Mouse (Mus musculus) heart, postnatal 36 days (tissue): Measurements from ENCODE around the gene Zfp523. TPM values are rescaled to one million over a fixed set of nuclear protein-coding genes. Genes with fewer than 3 reads are reported as not detected.
"Not testable (repeated sequence)": the region's sequence is repeated elsewhere in the genome, so short reads cannot be mapped to it uniquely, and the experiment has no call there.

ENCODE experiments used
- DNase-seq, 2 experiments: peaks; one replicate each; pipeline ENCODE4 v3.0.0; 2021 to 2022
- intact Hi-C: fragments of 180-260 bp; cut with DNase I; formaldehyde crosslinking; loops from one replicate; pipeline ENCODE4 v1.15.1; 2025
- total RNA-seq, 2 experiments: library from RNA; stranded (reverse); gene quantifications; 2 replicates each; pipeline ENCODE4 v1.2.3; 2021

Zfp523 gene
- total RNA-seq, 2 experiments from 2014 or later = 14.3 to 16.0 TPM

DNA sequence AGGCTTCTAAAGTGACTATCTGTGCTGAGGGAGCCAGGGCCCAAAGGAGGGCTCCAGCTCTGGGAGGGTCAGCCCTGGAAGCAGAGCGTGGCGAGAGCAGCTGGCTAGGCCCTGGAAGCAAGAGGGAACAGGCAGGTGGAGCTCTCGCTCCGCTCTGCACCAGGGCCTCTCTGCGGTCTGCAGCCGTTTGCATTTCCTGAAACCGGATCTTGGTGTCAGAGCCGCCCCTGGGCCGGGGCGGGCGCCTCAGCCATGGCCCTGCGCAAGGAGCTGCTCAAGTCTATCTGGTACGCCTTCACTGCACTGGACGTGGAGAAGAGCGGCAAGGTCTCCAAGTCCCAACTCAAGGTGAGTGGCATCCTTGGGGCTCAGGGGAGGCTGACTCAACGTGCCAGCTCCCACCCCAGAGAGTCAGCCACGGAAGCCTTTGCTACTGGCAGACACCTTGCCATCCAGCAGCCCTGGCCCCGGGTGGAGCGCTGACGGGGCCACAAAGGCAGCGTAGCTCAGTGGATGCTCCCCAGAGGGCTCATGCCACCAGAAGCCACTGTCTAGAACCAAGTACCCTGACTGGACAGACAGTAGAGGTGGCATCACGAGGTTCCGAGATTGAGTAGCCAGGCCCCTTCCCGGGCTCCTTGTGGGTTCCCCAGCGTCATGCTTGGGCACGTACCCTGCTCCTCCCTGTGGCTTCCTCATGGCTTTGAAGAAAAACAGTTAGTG, 30.8 kb downstream of the Zfp523 start, which contains the start of gene Def6:
Def6 (plus strand) TSS at position 188 of the 723 bp plus-strand sequence.
- intact Hi-C loops = loop anchor here (2.0 kb wide), 1 partner anchor 17 kb away; no protein-coding TSS in a partner anchor
- DNase-seq = peak; percentile 76 to 83

DNA sequence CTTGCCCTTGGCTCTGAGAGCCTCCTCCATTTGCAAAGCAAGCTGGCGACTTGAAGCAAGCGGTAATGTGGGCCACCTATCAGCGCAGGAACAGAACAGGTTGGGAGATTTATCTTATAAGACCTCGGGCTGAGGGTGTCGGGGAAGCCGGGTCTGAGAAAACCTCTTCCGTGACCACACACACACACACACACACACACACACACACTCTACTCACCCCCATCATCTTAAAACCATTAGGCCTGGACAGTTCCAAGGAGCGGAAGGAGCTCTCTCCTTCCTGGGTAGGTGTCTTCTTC, 31.3 kb downstream of the Zfp523 start:
- intact Hi-C loops = no loop called here
- no peak for DNase-seq

DNA sequence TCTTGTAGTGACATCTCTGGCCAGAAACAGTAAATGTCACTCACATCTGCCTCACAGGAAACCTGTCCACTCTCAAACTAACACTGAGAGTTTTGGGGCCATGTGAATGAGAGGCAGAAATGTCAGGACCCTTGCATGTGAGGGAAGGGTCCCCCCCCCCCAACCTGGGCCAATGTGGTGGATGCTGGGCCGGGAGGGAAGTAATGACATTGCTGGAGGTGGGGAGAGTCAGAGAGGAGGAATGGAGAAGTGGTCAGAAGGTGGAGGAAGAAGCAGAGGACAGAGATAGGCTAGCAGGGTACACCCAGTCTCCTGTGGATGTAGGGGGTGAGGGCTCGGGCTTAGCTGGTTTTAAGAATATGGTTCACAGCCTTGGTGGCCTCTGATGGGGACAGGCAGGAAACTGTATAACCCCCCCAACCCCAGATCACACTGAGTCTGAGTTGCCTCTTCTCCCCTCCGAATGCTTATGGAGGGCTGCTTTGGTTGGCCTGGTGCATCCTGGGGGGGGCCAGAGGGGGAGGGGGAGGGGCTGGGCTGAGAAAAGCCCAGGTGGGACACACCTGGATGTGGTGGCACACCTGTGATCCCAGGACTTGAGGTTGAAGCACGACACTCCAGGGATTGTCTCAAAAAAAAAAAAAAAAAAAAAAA, 32.7 kb downstream of the Zfp523 start:
- DNase-seq = no peak
- intact Hi-C loops = no loop called here

DNA sequence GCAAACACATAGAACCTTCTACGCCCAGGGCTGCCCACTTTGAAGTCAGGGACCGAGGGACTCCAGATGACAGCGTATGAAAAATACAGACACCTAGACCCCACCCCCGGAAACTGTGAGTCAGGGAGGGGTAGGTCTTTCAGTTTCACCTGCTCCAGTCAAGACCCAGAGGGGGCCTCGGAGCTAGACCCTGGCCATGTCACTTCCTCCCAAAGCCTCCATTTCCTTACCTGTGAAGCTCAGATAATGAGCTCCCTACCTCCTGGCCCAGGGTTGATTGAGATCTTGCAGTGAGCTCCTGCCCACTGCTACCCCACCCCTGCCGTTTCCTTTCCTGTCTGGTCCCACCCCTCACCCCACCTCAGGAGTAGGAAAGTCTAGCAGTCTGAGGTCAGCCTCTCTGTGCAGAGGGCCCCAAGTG, 35.0 kb downstream of the Zfp523 start:
- no peak for DNase-seq
- intact Hi-C loops = no loop called here

DNA sequence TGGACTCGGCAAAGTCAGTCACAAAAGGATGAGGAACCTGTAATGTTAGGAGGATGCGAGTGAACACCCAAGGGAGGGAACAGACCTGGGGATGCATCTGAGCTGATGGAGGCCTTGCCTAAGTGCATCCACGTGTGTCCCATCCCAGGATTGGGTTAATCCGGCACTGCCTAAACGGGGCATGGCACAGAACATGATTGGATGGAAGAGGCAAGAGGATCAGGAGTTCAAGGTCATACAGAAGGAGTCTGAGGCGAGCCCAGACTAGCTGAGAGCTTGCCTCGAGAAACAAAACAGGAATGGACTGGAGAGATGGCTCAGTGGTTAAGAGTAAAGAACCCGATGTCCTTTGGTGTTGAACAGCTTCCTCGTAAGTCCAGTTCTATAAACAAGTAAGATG, 35.5 kb downstream of the Zfp523 start:
- intact Hi-C loops = no loop called here
- no peak for DNase-seq

DNA sequence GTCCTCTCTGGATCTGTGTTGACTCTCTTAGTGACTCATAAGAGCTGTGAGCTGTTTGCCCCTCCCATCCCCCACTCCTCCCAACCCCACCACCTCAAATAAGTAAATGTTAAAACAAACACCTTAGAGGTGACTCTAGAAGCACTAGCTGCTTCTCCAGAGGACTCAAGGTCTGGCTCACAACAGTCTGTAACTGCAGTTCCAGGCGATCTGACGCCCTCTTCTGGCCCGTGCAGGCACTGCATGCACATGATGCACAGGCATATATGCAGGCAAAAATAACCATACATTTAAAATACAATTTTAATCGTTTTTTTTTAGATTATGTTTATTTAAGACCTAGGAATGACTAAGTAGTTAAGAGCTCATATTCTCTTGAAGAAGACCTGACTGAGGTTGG, 36.3 kb downstream of the Zfp523 start:
- intact Hi-C loops = no loop called here
- DNase-seq = no peak

DNA sequence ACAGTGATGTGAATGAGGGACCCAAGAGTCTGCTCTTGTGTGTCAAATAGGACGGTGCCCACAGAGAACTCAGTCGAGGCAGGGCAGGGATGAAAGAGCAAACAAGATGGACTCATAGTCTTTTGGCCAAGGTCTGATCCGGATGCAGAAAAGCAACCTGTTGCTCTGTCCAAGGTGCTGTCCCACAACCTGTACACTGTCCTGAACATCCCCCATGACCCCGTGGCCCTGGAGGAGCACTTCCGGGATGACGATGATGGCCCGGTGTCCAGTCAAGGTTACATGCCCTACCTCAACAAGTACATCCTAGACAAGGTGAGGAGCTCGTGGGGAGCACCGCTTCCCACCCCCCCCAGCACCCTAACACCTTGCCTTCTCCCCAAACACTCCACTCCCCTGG, 39.9 kb downstream of the Zfp523 start:
- intact Hi-C loops = no loop called here
- no peak for DNase-seq

DNA sequence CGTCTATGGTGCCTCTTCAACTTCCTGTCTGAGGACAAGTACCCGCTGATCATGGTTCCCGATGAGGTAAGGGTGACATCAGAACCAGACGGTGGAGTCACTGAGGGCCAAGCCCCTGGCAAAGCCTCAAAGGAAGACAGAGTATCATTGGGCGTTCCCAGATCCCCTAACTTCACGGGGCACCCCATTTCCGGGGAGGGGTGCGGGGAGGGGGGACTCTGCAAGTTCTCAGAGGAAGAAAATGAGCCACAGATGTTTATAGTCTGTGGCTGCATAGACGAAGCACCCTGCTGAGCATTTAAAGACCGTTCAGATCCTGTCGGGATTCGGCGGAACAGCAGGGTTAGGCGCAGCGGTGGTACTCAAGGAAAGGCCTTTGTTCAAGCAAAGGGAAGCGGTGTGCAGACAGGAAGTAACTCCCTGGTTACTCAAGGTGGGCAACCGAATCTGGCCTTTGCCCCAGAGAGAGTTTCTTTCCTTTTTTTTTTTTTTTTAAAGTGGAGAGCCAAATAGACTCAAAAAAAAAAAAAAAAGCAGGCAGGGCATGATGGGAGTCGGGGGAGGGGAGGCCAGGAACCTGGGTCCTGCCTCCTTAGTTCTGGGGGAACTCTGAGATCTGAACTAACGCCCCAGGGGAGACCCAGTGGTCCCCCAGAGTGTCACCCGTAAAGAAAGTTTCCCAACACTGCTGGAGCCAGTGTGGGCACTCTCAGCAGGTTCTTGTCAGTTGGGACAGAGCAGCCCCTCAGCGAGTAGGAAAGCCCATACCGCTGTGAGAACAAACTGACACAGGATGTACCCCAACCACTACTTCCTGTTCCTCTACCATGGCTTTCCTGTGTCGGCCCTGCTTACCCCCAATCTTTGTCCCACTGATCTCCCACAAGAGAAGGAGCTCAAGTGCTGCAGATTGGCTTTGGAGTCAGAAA, 41.1 kb downstream of the Zfp523 start:
- DNase-seq = no peak
- intact Hi-C loops = no loop called here

DNA sequence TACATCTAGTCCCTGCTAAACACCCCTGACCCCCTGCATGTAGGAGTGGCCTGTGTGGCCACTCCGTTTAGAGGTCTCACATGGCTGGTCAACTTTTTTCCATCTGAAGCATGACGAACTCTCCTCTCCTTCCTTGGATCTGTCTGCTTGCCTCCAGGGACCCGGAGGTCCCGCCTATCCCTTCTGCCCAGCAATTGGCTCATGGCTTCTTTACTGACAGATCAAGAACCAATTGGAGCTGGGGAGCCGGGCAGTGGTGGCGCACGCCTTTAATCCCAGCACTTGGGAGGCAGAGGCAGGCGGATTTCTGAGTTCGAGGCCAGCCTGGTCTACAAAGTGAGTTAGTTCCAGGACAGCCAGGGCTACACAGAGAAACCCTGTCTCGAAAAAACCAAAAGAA, 45.5 kb downstream of the Zfp523 start:
- intact Hi-C loops = loop anchor here (10.0 kb wide), 1 partner anchor 302 kb away; no protein-coding TSS in a partner anchor

DNA sequence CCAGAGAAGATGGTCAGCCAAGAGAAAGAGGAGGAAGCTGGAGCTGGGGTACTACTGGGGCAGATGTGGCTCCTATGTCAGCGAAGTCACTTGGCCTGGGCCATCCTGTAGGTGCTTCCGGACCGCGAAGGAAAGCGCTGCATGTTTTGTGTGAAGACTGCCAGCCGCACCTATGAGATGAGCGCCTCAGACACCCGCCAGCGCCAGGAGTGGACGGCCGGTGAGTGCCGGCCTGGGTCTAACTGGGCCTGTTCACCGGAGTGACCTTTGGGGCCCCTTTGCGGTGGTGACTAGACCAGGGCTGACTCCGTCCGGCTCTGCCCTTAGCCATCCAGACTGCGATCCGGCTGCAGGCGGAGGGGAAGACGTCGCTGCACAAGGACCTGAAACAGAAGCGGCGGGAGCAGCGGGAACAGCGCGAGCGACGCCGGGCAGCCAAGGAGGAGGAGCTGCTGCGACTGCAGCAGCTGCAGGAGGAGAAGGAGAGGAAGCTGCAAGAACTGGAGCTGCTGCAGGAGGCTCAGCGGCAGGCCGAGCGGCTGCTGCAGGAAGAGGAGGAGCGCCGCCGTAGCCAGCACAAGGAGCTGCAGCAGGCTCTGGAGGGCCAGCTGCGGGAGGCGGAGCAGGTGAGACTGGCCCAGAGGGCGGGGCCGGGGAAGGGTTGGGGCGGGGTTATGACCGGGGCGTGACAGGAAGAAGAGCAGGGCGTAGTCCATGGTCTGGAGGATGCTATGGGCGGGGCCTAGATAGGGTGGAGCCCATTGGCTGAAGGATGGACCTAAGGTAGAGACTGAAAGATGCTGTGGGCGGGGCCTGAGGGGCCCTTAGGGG, 46.8 kb downstream of the Zfp523 start:
- peak; percentile 86 to 87 for DNase-seq
- intact Hi-C loops = loop anchor here (2.0 to 10.0 kb wide), 2 partner anchors 17 to 301 kb away; partner anchors contain the start of gene Def6

More for the DNA sequence above, 45.5 kb downstream of the Zfp523 start:
- DNase-seq = not testable (repeated sequence)

DNA sequence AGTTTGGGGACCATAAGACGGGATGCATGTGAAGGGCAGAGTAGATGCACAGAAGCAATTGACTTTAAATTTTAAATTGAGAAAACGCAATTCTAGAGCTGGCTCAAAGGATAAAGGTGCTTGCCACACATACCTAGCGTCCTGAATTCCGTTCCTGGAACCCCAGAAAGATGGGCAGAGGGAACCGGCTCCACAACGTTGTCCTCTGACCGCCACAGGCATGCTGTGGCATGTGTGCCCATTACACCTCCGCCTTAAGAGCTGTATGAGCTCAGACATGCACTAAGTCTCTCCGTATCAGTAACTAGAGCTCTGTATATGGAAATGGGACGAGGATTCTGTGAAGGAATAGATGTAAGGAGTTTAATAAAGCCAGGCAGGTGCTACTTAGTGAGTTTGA, 47.7 kb downstream of the Zfp523 start:
- intact Hi-C loops = loop anchor here (2.0 to 10.0 kb wide), 3 partner anchors 18 to 300 kb away; partner anchors contain the start of genes Def6 and Tulp1

DNA sequence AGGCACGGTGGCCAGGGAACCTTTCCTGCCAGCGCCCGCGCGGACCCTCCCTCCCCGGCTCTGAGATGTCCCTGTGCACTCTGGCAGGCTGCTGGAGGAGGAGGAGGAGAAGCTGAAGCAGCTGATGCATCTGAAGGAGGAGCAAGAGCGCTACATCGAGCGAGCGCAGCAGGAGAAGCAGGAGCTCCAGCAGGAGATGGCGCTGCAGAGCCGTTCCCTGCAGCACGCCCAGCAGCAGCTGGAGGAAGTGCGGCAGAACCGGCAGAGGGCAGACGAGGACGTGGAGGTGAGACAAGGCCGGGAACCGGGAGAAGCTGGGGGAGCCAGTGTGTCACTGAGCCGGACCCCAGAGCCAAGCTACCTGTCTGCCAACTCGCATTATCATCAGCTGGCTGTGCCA, 49.1 kb downstream of the Zfp523 start:
- intact Hi-C loops = loop anchor here (1.0 to 10.0 kb wide), 3 partner anchors 82 to 299 kb away; partner anchors contain the start of gene Tulp1
- peak; percentile 91 to 93 for DNase-seq

More for the DNA sequence above, 47.7 kb downstream of the Zfp523 start:
- no peak for DNase-seq

DNA sequence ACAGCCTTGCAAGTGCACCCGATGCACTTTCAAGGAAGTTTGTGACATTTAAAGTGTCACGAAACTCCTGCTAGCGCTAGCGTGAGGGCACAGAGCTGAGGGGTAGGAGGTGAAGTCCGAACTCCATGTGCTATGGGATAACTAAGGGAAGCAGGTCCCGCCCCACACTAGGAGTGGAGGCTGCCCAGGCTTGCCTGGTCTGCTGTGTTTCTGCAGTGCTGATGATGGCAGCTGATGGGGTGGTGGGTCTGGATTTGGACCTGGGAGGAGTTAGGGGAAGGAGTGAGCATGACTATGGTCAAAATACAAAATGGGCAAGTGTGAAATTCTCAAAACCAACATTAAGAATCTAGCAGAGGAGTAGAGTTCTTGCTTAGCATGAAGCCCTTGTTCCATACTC, 53.6 kb downstream of the Zfp523 start:
- no peak for DNase-seq
- intact Hi-C loops = no loop called here

DNA sequence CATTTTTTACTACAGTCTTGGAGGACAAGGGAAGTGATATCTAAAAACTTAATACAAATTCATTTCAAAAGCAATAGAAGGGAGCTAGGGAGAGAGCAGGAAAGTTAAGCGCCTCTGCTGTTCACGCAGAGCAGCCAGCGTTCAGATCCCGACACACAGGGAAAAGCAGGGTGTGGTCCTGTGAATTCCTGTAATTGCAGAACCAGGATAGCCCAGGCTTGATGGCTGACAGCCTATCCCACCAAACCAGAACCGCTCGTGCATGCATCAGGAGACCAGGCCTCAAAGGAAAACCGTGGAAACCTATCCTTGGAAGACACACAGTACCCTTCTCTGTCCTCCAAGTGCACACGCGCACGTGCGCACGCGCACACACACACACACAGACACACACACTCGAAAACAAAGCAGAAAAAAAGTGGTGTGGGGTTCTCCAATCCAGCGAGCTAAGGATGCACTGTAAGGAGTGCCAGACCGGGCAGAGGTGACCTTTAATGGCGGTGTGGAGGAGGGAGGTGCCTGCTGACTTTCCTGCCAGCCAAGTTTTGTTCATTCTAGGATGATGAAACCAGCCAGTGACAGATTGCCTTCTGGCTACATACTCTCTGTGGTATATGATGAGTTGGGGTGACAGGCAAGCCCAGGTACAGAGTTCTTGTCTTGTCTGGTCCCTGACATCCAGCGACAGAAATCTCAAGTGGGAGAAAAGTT, 54.3 kb downstream of the Zfp523 start:
- DNase-seq = no peak
- intact Hi-C loops = no loop called here

DNA sequence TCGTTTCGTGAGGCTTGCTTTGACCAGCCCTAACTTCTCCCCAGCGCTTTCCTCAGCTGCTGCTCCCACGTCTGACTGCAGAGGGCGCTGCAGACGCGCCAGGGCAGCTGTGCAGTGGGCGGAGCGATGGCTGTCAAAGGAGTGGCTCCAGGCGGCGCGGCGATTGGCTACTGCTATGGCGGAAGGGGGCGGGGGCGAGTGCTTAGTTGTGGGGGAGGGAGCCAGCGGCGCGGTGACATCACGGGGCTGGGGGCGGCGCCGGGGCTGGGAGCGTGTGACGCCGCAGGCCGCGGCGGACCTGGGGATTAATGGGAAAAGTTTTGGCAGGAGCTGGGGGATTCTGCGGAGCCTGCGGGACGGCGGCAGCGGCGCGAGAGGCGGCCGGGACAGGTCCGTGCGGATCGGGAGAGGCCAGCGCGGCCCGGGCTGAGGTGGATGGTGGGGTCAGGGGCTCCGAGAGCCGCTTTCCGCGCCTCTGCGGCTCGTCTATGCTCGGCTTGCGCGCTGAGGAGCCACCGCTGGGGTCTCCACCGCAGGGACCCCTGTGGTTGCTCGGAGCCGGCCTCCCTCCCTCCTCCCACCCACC, 55.6 kb downstream of the Zfp523 start, which contains the start of gene Ppard:
Ppard (plus strand) TSS at position 226 of the 586 bp plus-strand sequence.
- intact Hi-C loops = loop anchor here (1.0 kb wide), 1 partner anchor 77 kb away; no protein-coding TSS in a partner anchor
- peak; percentile 98 to 99 for DNase-seq

DNA sequence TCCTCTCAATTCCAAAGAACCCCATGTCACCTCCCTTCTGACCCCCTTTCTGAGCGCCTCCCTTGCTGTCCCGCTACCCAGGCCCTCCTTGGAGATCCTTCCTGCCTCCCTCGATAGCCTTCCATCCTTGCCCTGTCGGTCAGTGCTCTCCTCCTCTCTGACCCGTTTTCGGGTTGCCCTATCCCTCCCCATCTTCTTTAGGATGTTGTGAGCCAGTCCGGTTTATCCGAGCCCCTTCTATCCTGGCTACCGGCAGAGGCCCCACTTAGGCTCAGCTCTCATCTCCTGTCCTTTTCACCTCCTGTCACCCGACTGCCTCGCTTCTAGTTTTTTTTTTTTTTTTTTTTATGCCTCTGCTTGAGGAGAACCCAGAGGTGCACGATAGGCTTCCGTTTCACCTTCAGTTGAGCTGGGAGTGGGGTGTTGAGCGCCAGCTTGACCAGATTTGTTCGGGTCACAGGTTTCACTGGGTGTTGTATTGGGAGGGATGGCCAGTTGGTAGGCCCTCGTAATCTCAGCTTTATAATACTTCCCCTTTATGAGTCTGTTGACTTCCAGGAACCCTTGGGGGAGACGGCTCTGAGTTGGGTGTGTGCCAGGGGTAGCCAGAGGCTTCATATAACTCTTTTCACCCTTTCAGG, 56.3 kb downstream of the Zfp523 start:
- intact Hi-C loops = no loop called here
- peak; percentile 43 to 59 for DNase-seq

DNA sequence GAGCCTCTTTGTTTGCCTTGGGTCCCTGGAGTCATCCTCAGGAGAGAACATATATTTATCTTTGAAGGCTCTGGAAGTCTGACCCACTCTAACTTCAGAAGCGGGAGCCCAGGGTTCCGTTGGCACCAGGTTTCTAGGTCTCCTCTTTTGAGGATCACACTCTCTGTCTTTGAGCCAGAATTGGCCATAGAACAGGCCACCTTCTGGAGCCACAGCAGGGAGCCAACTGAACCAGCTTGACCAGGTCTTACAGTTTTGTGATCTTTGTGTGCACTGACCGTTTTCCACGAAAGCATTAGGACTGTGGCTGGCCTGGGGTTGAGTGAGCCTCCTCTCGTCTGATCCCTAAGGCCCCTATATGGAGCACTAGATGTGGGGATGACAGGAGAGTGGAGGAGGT, 57.7 kb downstream of the Zfp523 start:
- DNase-seq = no peak
- intact Hi-C loops = loop anchor here (2.0 kb wide), 1 partner anchor 14 kb away; no protein-coding TSS in a partner anchor

DNA sequence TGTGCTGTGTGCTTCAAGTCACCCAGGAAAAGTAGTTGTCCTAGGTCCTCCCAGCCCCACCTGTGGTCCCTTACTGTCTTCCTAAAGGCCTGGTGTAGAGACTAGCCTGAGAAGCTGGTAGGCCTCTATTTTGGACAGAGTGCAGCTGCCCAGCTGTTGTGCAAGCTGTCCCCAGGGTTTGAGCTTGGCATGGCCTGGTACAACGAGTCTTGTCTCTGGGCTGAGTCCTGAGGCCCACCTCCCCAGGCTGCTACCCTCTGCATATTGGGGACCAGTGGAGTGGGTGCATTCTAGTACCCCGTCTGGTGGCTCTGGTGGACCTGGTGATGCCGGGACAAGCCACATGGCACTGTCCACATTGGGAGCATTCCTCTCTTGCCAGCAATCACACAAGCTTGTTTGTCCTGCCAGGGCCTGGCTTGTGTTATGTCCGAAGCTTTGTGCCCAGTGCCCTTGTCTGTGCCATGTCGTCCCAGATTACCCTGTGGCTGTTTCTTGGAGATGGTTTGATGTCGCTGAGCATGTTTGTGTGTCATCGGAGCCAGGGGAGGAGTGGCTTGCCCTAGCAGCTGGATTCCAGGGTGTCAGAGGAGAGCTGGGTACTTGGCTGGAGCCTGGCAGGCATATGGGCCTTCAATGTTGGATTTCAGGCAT, 59.2 kb downstream of the Zfp523 start:
- DNase-seq = peak; percentile 36 to 63
- intact Hi-C loops = loop anchor here (2.0 kb wide), 1 partner anchor 13 kb away; no protein-coding TSS in a partner anchor
